Mouse (Mus musculus): ENCODE data around the gene Bptf. TPM values are rescaled to one million over a fixed set of nuclear protein-coding genes. Genes with fewer than 3 reads are reported as not detected.
"Not testable (repeated sequence)": the region's sequence is repeated elsewhere in the genome, so short reads cannot be mapped to it uniquely, and the experiment has no call there.

The Bptf gene
- polyA plus RNA-seq, 1 experiment = 77.1 TPM

GRCm38 (mm10) chr11:107012324-107013017, 119.5 kb downstream of the Bptf start:
- peak; percentile 98 for DNase-seq (ENCODE audit: low read depth)
- TF ChIP-seq POLR2A (IDR thresholded peaks at IDR 0.05; ENCODE audit: borderline replicate concordance, extremely low read depth, insufficient read depth, insufficient read length, poor library complexity, severe bottlenecking) (peak; percentile 78; the same call in 1 of the 2 replicates), CTCF (IDR thresholded peaks at IDR 0.05; ENCODE audit: borderline replicate concordance, extremely low read depth, insufficient read depth, insufficient read length) (no peak)

- DNase-seq (ENCODE audit: low read depth) = no peak
- TF ChIP-seq CTCF (IDR thresholded peaks at IDR 0.05; ENCODE audit: borderline replicate concordance, extremely low read depth, insufficient read depth, insufficient read length) = no peak
- no peak for TF ChIP-seq POLR2A (IDR thresholded peaks at IDR 0.05; ENCODE audit: borderline replicate concordance, extremely low read depth, insufficient read depth, insufficient read length, poor library complexity, severe bottlenecking)
Observed at GRCm38 (mm10) chr11:107011669-107012323, 120.1 kb downstream of the Bptf start.

- TF ChIP-seq CTCF (IDR thresholded peaks at IDR 0.05; ENCODE audit: borderline replicate concordance, extremely low read depth, insufficient read depth, insufficient read length) (no peak), POLR2A (IDR thresholded peaks at IDR 0.05; ENCODE audit: borderline replicate concordance, extremely low read depth, insufficient read depth, insufficient read length, poor library complexity, severe bottlenecking) (no peak)
- DNase-seq (ENCODE audit: low read depth) = no peak
Observed at GRCm38 (mm10) chr11:107011171-107011570, 120.8 kb downstream of the Bptf start.

- no peak for TF ChIP-seq POLR2A (IDR thresholded peaks at IDR 0.05; ENCODE audit: borderline replicate concordance, extremely low read depth, insufficient read depth, insufficient read length, poor library complexity, severe bottlenecking)
- TF ChIP-seq CTCF (IDR thresholded peaks at IDR 0.05; ENCODE audit: borderline replicate concordance, extremely low read depth, insufficient read depth, insufficient read length) = no peak
- DNase-seq (ENCODE audit: low read depth) = no peak
Observed at GRCm38 (mm10) chr11:107010447-107010846, 121.5 kb downstream of the Bptf start.

GRCm38 (mm10) chr11:107005538-107005937, 126.4 kb downstream of the Bptf start:
- peak; percentile 65 for DNase-seq (ENCODE audit: low read depth)
- TF ChIP-seq CTCF (IDR thresholded peaks at IDR 0.05; ENCODE audit: borderline replicate concordance, extremely low read depth, insufficient read depth, insufficient read length) (no peak), POLR2A (IDR thresholded peaks at IDR 0.05; ENCODE audit: borderline replicate concordance, extremely low read depth, insufficient read depth, insufficient read length, poor library complexity, severe bottlenecking) (no peak)

- TF ChIP-seq CTCF (IDR thresholded peaks at IDR 0.05; ENCODE audit: borderline replicate concordance, extremely low read depth, insufficient read depth, insufficient read length) = no peak
- TF ChIP-seq POLR2A (IDR thresholded peaks at IDR 0.05; ENCODE audit: borderline replicate concordance, extremely low read depth, insufficient read depth, insufficient read length, poor library complexity, severe bottlenecking) = no peak
- DNase-seq (ENCODE audit: low read depth) = peak; percentile 82
Observed at GRCm38 (mm10) chr11:107001760-107002675, 129.9 kb downstream of the Bptf start.

- DNase-seq (ENCODE audit: low read depth) = no peak
- no peak for TF ChIP-seq POLR2A (IDR thresholded peaks at IDR 0.05; ENCODE audit: borderline replicate concordance, extremely low read depth, insufficient read depth, insufficient read length, poor library complexity, severe bottlenecking)
- no peak for TF ChIP-seq CTCF (IDR thresholded peaks at IDR 0.05; ENCODE audit: borderline replicate concordance, extremely low read depth, insufficient read depth, insufficient read length)
Observed at GRCm38 (mm10) chr11:106999949-107000513, 131.9 kb downstream of the Bptf start.

GRCm38 (mm10) chr11:106999151-106999948, 132.6 kb downstream of the Bptf start, which contains the start of gene Kpna2:
TSS of gene Kpna2 (minus strand) at chr11:106999541.
- TF ChIP-seq CTCF (IDR thresholded peaks at IDR 0.05; ENCODE audit: borderline replicate concordance, extremely low read depth, insufficient read depth, insufficient read length) = no peak
- TF ChIP-seq POLR2A (IDR thresholded peaks at IDR 0.05; ENCODE audit: borderline replicate concordance, extremely low read depth, insufficient read depth, insufficient read length, poor library complexity, severe bottlenecking) = peak; percentile 81; the same call in 1 of the 2 replicates
- DNase-seq (ENCODE audit: low read depth) = peak; percentile 99

GRCm38 (mm10) chr11:106998651-106999150, 133.2 kb downstream of the Bptf start:
- peak; percentile 64 for DNase-seq (ENCODE audit: low read depth)
- TF ChIP-seq CTCF (IDR thresholded peaks at IDR 0.05; ENCODE audit: borderline replicate concordance, extremely low read depth, insufficient read depth, insufficient read length) (no peak), POLR2A (IDR thresholded peaks at IDR 0.05; ENCODE audit: borderline replicate concordance, extremely low read depth, insufficient read depth, insufficient read length, poor library complexity, severe bottlenecking) (no peak)

GRCm38 (mm10) chr11:106997976-106998375, 134.0 kb downstream of the Bptf start:
- TF ChIP-seq CTCF (IDR thresholded peaks at IDR 0.05; ENCODE audit: borderline replicate concordance, extremely low read depth, insufficient read depth, insufficient read length) (no peak), POLR2A (IDR thresholded peaks at IDR 0.05; ENCODE audit: borderline replicate concordance, extremely low read depth, insufficient read depth, insufficient read length, poor library complexity, severe bottlenecking) (no peak)
- no peak for DNase-seq (ENCODE audit: low read depth)

- not testable (repeated sequence) for DNase-seq (ENCODE audit: low read depth)
Observed at GRCm38 (mm10) chr11:106996492-106996891, 135.4 kb downstream of the Bptf start.

All from brain, embryonic 14.5 days (tissue).